Mouse (Mus musculus) midbrain, postnatal 0 days (tissue): ENCODE data around the gene Stk38. TPM values are rescaled to one million over a fixed set of nuclear protein-coding genes. Genes with fewer than 3 reads are reported as not detected.
A peak's percentile ranks its signal among the peaks of the same experiment; 100 is the strongest.

Experiments used
- ATAC-seq: fragments of 200-750 bp; cut with Nextera tagmentation; 2 replicates; pipeline ENCODE4 v1.8.0; 2017; ENCODE audit warnings: moderate number of reproducible peaks, mild to moderate bottlenecking, moderate TSS enrichment, moderate library complexity; ENCODE audit not compliant: low FRiP score
- DNase-seq: peaks from one replicate; pipeline ENCODE4 v3.0.0-alpha.2; 2015; ENCODE audit warnings: low spot score
- H3K27ac ChIP-seq: fragments of 300-500 bp; sonication (generic); 2 replicates; pipeline ENCODE4 v1.5.1; 2014; ENCODE audit warnings: low read depth, mild to moderate bottlenecking, low read length, mixed read lengths
- H3K27me3 ChIP-seq: fragments of 300-500 bp; sonication (generic); 2 replicates; pipeline ENCODE4 v1.6.1; 2014; ENCODE audit warnings: low read length, control low read depth, mixed read lengths; ENCODE audit not compliant: insufficient read depth
- H3K36me3 ChIP-seq: fragments of 300-500 bp; sonication (generic); 2 replicates; pipeline ENCODE4 v1.6.1; 2014; ENCODE audit warnings: low read length, control low read depth, mixed read lengths; ENCODE audit not compliant: insufficient read depth
- H3K4me1 ChIP-seq: fragments of 300-500 bp; sonication (generic); 2 replicates; pipeline ENCODE4 v1.6.1; 2014; ENCODE audit warnings: mild to moderate bottlenecking, control low read depth, antibody characterized with exemption, low read length, mixed read lengths; ENCODE audit not compliant: insufficient read depth
- H3K4me2 ChIP-seq: fragments of 300-500 bp; sonication (generic); 2 replicates; pipeline ENCODE4 v1.6.1; 2014; ENCODE audit warnings: low read depth, mild to moderate bottlenecking, low read length, mixed read lengths; ENCODE audit not compliant: poor library complexity, severe bottlenecking
- H3K4me3 ChIP-seq: fragments of 300-500 bp; sonication (generic); 2 replicates; pipeline ENCODE4 v1.5.1; 2014; ENCODE audit warnings: low read depth, mild to moderate bottlenecking, low read length, moderate library complexity
- H3K9ac ChIP-seq: fragments of 300-500 bp; sonication (generic); replicated peaks from 2 replicates; pipeline ENCODE4 v1.6.1; 2014; ENCODE audit warnings: mild to moderate bottlenecking, low read length, moderate library complexity, mixed read lengths; ENCODE audit not compliant: poor library complexity, severe bottlenecking
- H3K9me3 ChIP-seq: fragments of 300-500 bp; sonication (generic); 2 replicates; pipeline ENCODE4 v1.6.1; 2016; ENCODE audit warnings: low read length, control low read depth
- CTCF ChIP-seq: IDR thresholded peaks from 2 replicates; pipeline ENCODE4 v1.5.1; 2016; ENCODE audit warnings: antibody characterized with exemption, mild to moderate bottlenecking
- WGBS: fragments of 180-500 bp; shearing (Covaris S2); extraction: QIAGEN DNeasy Blood & Tissue Kit; methylation state at CpG from one replicate; pipeline ENCODE4 v1.1.7; 2014; 5-methylcytosine and 5-hydroxymethylcytosine counted together
- polyA plus RNA-seq: library from polyadenylated mRNA; unstranded; fragments of >200 nt; fragmentation: Nextera tagmentation; extraction: Ambion mirVana; gene quantifications from 2 replicates; pipeline ENCODE4 v1.2.1, GENCODE M21; 2015
- total RNA-seq: library from RNA; depleted of rRNA; stranded (reverse); fragments of >200 nt; gene quantifications from 2 replicates; pipeline ENCODE4 v1.2.3, GENCODE M21; 2014

The Stk38 gene
- total and polyA plus RNA-seq, 2 experiments from 2014 or later = 44.2 to 47.9 TPM

GRCm38 (mm10) chr17:28944481-28944880 is 63.3 kb downstream of the Stk38 start:
- H3K4me3 ChIP-seq = no peak overlapping the region
- H3K27me3 ChIP-seq = no peaks in the 10 kb centered on the region
- no peak overlapping the region for H3K9ac ChIP-seq
- H3K4me1 ChIP-seq = no peaks in the 10 kb centered on the region
- WGBS = 90% methylated on average over 7 of the region's 7 CpGs
- no peak overlapping the region for H3K27ac ChIP-seq
- H3K36me3 ChIP-seq = no peaks in the 10 kb centered on the region
- no peak overlapping the region for H3K4me2 ChIP-seq
- DNase-seq (no peak), ATAC-seq (no peak)
- peaks cover 3% of the 10 kb centered on the region; the same call in 1 of the 2 replicates for H3K9me3 ChIP-seq
- TF ChIP-seq CTCF = no peak

GRCm38 (mm10) chr17:28943740-28944139 is 64.1 kb downstream of the Stk38 start, which contains the start of gene Pxt1:
Gene Pxt1 (minus strand): TSS chr17:28943840.
- 92% methylated on average over 7 of the region's 7 CpGs for WGBS

GRCm38 (mm10) chr17:28942101-28942500 is 65.7 kb downstream of the Stk38 start:
- no peak for TF ChIP-seq CTCF
- Histone ChIP-seq H3K9me3 (no peaks in the 10 kb centered on the region), H3K4me3 (no peak overlapping the region), H3K4me1 (no peaks in the 10 kb centered on the region), H3K36me3 (no peaks in the 10 kb centered on the region), H3K27me3 (no peaks in the 10 kb centered on the region), H3K9ac (no peak overlapping the region), H3K27ac (no peak overlapping the region), H3K4me2 (no peak overlapping the region)
- DNase-seq (no peak), ATAC-seq (no peak)
- 77% methylated on average over 10 of the region's 11 CpGs for WGBS

More at GRCm38 (mm10) chr17:28943740-28944139, 64.1 kb downstream of the Stk38 start, which contains the start of gene Pxt1:
- ATAC-seq = no peak
- no peak for DNase-seq
- Histone ChIP-seq H3K9ac (no peak within 1 kb of the TSS), H3K27me3 (no peaks in the 10 kb centered on the region), H3K4me3 (no peak within 1 kb of the TSS), H3K4me2 (no peak within 1 kb of the TSS), H3K4me1 (no peaks in the 10 kb centered on the region), H3K27ac (no peak within 1 kb of the TSS), H3K9me3 (peaks cover 3% of the 10 kb centered on the region; the same call in 1 of the 2 replicates), H3K36me3 (no peaks in the 10 kb centered on the region)
- no peak for TF ChIP-seq CTCF

- DNase-seq (peak; percentile 73), ATAC-seq (no peak)
- no peaks in the 10 kb centered on the region for H3K9me3 ChIP-seq
- H3K4me1 ChIP-seq = no peaks in the 10 kb centered on the region
- no peak for TF ChIP-seq CTCF
- no peak overlapping the region for H3K9ac ChIP-seq
- H3K4me2 ChIP-seq = no peak overlapping the region
- no peak overlapping the region for H3K27ac ChIP-seq
- 89% methylated on average over 25 of the region's 25 CpGs for WGBS
- H3K36me3 ChIP-seq = no peaks in the 10 kb centered on the region
- H3K27me3 ChIP-seq = no peaks in the 10 kb centered on the region
- H3K4me3 ChIP-seq = no peak overlapping the region
These were observed 66.8 kb downstream of the Stk38 start for GRCm38 (mm10) chr17:28940776-28941555.

GRCm38 (mm10) chr17:28936622-28937345 is 71.0 kb downstream of the Stk38 start:
- H3K9me3 ChIP-seq = no peaks in the 10 kb centered on the region
- DNase-seq = no peak

GRCm38 (mm10) chr17:28936133-28936532 is 71.7 kb downstream of the Stk38 start:
- Histone ChIP-seq H3K4me1 (no peaks in the 10 kb centered on the region), H3K27ac (no peak overlapping the region), H3K9ac (no peak overlapping the region), H3K4me2 (no peak overlapping the region), H3K36me3 (no peaks in the 10 kb centered on the region), H3K4me3 (no peak overlapping the region), H3K9me3 (no peaks in the 10 kb centered on the region), H3K27me3 (no peaks in the 10 kb centered on the region)
- TF ChIP-seq CTCF = no peak
- ATAC-seq (no peak), DNase-seq (no peak)
- WGBS = 91% methylated on average over 7 of the region's 7 CpGs

More at GRCm38 (mm10) chr17:28936622-28937345, 71.0 kb downstream of the Stk38 start:
- H3K9ac ChIP-seq = no peak overlapping the region
- no peaks in the 10 kb centered on the region for H3K36me3 ChIP-seq
- 77% methylated on average over 10 of the region's 10 CpGs for WGBS
- H3K4me3 ChIP-seq = no peak overlapping the region
- H3K4me2 ChIP-seq = no peak overlapping the region
- no peaks in the 10 kb centered on the region for H3K27me3 ChIP-seq
- no peaks in the 10 kb centered on the region for H3K4me1 ChIP-seq
- ATAC-seq = no peak
- no peak overlapping the region for H3K27ac ChIP-seq
- TF ChIP-seq CTCF = peak; percentile 45
